Mouse (Mus musculus): ENCODE measurements around the gene Git1.

DNA sequence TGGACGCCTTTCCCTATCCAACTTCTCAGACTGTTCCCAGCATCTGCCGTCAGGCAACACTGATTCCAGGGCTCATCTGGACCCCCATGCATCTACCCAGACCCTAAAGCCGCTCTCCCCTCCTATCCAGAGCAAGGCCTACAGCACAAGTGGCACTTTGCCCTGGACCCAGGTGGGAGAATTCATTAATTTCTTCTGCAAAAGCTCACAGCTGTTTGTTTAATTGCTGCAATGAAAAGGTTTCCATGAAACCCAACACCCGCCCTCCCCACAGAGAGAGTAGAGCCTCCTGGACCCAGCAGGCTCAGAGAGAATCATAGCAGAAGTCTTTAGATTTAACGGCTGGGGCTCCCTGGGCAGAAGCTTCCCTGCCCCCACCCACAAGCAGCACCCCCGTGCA, 8.1 kb upstream of the Git1 start:
- TF ChIP-seq CTCF (IDR thresholded peaks at IDR 0.05; ENCODE audit: low read depth, low read length), result no peak
- no peak for TF ChIP-seq POLR2A (IDR thresholded peaks at IDR 0.05; ENCODE audit: extremely low read depth, insufficient read depth, low read length)

Data from liver, adult 2 months (tissue).